Mouse (Mus musculus): ENCODE data around the gene Rras2. TPM values are rescaled to one million over a fixed set of nuclear protein-coding genes. Genes with fewer than 3 reads are reported as not detected.
A peak's percentile ranks its signal among the peaks of the same experiment; 100 is the strongest.

Rras2 gene
- polyA plus RNA-seq (2015; fragmentation: Nextera tagmentation; extraction: Ambion mirVana): 15.8 and 17.6 TPM in 2 replicates

DNA sequence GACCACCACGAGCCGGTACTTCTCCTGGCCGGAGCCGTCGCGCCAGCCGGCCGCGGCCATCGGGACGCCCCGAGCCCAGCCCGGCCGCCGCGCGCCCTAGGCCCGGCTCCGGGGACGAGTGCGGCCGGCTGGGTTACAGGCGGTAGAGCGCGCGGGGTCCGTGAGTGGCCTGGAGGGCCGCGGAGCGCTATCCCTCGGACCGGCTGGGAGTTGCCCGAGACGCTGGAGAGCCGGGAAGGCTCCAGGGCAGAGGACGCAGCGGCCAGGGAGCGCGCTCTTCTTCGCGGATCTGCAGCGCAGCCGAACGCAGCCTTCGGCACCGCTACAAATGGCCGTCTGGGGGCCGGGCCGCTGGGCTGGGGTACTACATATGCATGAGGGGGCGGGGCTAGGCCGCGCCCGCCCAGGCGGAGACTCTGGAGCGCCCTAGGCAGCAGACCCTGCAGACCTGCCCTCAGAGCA is at the start of gene Rras2:
TSS of gene Rras2 (minus strand) at position 338 of the 462 bp plus-strand sequence.
- Histone ChIP-seq H3K9me3 (no peaks in the 10 kb centered on the region), H3K4me1 (replicated peaks) (peaks cover 15% of the 10 kb centered on the region), H3K4me3 (peak within 1 kb of the TSS; percentile 80), H3K27ac (peak within 1 kb of the TSS; percentile 91), H3K27me3 (0 out of 2 replicates have a peak, but pooled peaks cover 4% of the 10 kb centered on the region), H3K9ac (peak within 1 kb of the TSS; percentile 84), H3K36me3 (no peaks in the 10 kb centered on the region), H3K4me2 (peak within 1 kb of the TSS; percentile 86)
- ATAC-seq (ENCODE audit: low FRiP score): peak; percentile 99
- WGBS: under 1% methylated on average over 53 of the region's 55 CpGs

DNA sequence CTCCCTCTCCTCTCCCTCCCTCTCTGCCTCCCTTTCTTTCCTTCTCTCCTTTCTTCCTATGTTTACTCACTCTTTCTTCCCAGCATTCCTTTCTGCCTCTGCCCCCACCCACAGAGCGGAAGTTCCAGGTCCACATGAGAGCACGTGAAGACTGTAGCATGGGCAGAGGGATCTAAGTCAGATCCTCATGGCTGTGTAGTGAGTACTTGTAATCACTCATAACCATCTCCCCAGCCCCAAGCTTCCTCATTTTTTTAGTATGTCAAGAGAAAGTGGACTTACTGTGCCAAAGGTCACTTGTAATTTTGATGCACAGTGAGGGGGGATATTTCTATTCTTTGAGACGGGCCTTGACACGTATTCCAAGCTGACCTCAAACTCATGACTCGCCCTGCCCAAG is 45.4 kb upstream of the Rras2 start:
- no peak overlapping the region for H3K27ac ChIP-seq
- WGBS: 89% methylated on average over 5 of the region's 5 CpGs

DNA sequence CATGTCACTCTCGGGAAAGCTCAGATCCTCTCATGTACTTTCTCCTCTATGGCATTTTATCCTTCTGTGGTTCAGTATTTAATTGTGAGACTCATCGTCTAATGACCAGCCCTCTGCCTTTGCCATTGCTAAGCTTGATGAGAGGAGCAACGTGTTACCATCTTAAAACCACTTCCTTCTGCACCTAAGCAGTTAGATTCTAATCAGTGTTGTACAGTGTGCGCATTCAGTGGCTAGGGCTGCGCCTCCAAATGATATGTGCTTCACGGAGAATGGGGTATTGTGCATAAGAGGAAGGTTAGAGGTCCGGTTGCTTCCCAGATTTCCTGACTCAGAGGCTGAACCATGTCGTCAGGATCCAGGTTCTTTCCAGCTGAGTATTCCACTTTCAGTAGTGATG is 43.5 kb upstream of the Rras2 start:
- Histone ChIP-seq H3K4me3 (no peak overlapping the region), H3K9me3 (no peaks in the 10 kb centered on the region), H3K36me3 (no peaks in the 10 kb centered on the region), H3K9ac (no peak overlapping the region), H3K27ac (no peak overlapping the region), H3K27me3 (0 out of 2 replicates have a peak, but pooled peaks cover 3% of the 10 kb centered on the region), H3K4me2 (no peak overlapping the region), H3K4me1 (replicated peaks) (no peaks in the 10 kb centered on the region)
- ATAC-seq (ENCODE audit: low FRiP score): no peak
- WGBS: 84% methylated on average over 8 of the region's 8 CpGs

More for the DNA sequence above, 45.4 kb upstream of the Rras2 start:
- no peaks in the 10 kb centered on the region for H3K4me1 ChIP-seq (replicated peaks)
- ATAC-seq (ENCODE audit: low FRiP score): no peak
- no peak overlapping the region for H3K4me2 ChIP-seq
- no peaks in the 10 kb centered on the region for H3K9me3 ChIP-seq
- no peaks in the 10 kb centered on the region for H3K36me3 ChIP-seq
- no peak overlapping the region for H3K9ac ChIP-seq
- no peak overlapping the region for H3K4me3 ChIP-seq
- H3K27me3 ChIP-seq: 0 out of 2 replicates have a peak, but pooled peaks cover 3% of the 10 kb centered on the region

DNA sequence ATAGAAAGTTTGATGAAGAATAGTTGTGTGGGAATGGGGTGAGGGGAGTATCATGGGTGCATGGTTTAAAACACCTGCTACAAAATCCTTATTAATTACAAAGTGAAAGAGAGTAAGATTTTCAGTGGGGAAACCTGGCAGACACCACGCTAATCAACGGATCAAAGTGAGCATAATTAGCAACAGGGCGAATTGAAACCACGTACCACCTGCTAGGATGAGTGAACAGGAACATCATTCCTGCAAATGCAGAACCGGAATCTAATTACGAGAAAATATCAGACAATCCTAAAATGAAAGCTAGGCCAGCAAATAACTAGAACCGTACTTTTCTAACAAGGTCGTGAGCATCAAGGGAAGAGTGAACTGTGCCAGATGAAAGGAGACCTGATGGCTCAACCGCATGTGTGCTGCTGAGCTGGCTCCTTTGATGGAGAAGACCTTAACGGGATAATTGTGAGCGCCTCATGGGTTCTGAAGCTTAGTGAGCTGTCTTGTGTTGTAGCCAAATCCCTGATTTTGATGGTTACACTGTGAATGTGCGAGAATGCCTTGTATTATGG is 40.2 kb upstream of the Rras2 start:
- no peaks in the 10 kb centered on the region for H3K36me3 ChIP-seq
- H3K4me3 ChIP-seq: no peak overlapping the region
- H3K9ac ChIP-seq: no peak overlapping the region
- no peak overlapping the region for H3K27ac ChIP-seq
- no peaks in the 10 kb centered on the region for H3K9me3 ChIP-seq
- H3K4me2 ChIP-seq: no peak overlapping the region
- no peak for ATAC-seq (ENCODE audit: low FRiP score)
- WGBS: 86% methylated on average over 12 of the region's 12 CpGs
- H3K4me1 ChIP-seq (replicated peaks): 0 out of 2 replicates have a peak, but pooled peaks cover 9% of the 10 kb centered on the region
- 0 out of 2 replicates have a peak, but pooled peaks cover 7% of the 10 kb centered on the region for H3K27me3 ChIP-seq

DNA sequence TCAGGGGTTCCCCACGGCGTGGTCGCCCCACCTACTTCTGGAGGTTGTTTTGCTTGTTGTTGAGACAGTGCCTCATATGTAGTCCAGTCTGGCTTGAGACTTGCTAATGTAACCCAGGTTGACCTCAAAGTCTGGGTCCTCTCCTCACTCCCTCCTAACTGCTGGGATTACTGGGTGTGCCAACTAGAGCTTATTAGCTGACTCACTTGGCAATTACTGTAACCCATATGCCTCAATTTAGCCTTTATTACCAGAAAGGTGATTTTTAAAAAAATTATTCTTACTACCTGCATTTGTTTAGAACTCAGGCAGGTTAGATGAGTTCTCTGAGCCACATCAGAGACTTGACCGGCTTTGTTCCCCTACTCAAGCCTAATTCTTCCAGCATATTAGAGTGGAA is 38.8 kb upstream of the Rras2 start:
- H3K4me1 ChIP-seq (replicated peaks): peaks cover 11% of the 10 kb centered on the region
- ATAC-seq (ENCODE audit: low FRiP score): no peak
- WGBS: 96% methylated on average over 4 of the region's 4 CpGs
- 0 out of 2 replicates have a peak, but pooled peaks cover 8% of the 10 kb centered on the region for H3K27me3 ChIP-seq
- H3K9me3 ChIP-seq: no peaks in the 10 kb centered on the region
- H3K36me3 ChIP-seq: no peaks in the 10 kb centered on the region
- H3K4me2 ChIP-seq: no peak overlapping the region
- no peak overlapping the region for H3K4me3 ChIP-seq
- no peak overlapping the region for H3K27ac ChIP-seq
- no peak overlapping the region for H3K9ac ChIP-seq

GRCm38 (mm10) chr7:114155053-114155865 is 37.7 kb upstream of the Rras2 start:
- H3K36me3 ChIP-seq: no peaks in the 10 kb centered on the region
- no peaks in the 10 kb centered on the region for H3K9me3 ChIP-seq
- no peak overlapping the region for H3K9ac ChIP-seq
- no peak overlapping the region for H3K4me2 ChIP-seq
- 58% methylated on average over 5 of the region's 5 CpGs for WGBS
- no peak overlapping the region for H3K27ac ChIP-seq
- peaks cover 16% of the 10 kb centered on the region for H3K4me1 ChIP-seq (replicated peaks)
- H3K4me3 ChIP-seq: no peak overlapping the region
- 0 out of 2 replicates have a peak, but pooled peaks cover 8% of the 10 kb centered on the region for H3K27me3 ChIP-seq
- peak; percentile 69; the same call in 1 of the 2 replicates for ATAC-seq (ENCODE audit: low FRiP score)

- H3K9ac ChIP-seq: no peak overlapping the region
- WGBS: 75% methylated on average over 5 of the region's 5 CpGs
- no peaks in the 10 kb centered on the region for H3K9me3 ChIP-seq
- ATAC-seq (ENCODE audit: low FRiP score): no peak
- H3K4me2 ChIP-seq: no peak overlapping the region
- peaks cover 16% of the 10 kb centered on the region for H3K4me1 ChIP-seq (replicated peaks)
- no peak overlapping the region; the same call in 1 of the 2 replicates for H3K27ac ChIP-seq
- H3K27me3 ChIP-seq: 0 out of 2 replicates have a peak, but pooled peaks cover 5% of the 10 kb centered on the region
- H3K36me3 ChIP-seq: no peaks in the 10 kb centered on the region
- no peak overlapping the region for H3K4me3 ChIP-seq
Observed at GRCm38 (mm10) chr7:114151036-114151780, 33.6 kb upstream of the Rras2 start.

- Histone ChIP-seq H3K36me3 (no peaks in the 10 kb centered on the region), H3K9me3 (no peaks in the 10 kb centered on the region), H3K27me3 (0 out of 2 replicates have a peak, but pooled peaks cover 5% of the 10 kb centered on the region), H3K27ac (no peak overlapping the region), H3K9ac (no peak overlapping the region), H3K4me3 (no peak overlapping the region), H3K4me2 (no peak overlapping the region), H3K4me1 (replicated peaks) (peaks cover 7% of the 10 kb centered on the region)
- WGBS: 95% methylated on average over 6 of the region's 6 CpGs
- no peak for ATAC-seq (ENCODE audit: low FRiP score)
Observed at GRCm38 (mm10) chr7:114149564-114149963, 32.0 kb upstream of the Rras2 start.

- WGBS: 59% methylated on average over 4 of the region's 4 CpGs
- H3K9ac ChIP-seq: no peak overlapping the region
- no peak overlapping the region for H3K27ac ChIP-seq
- H3K27me3 ChIP-seq: 0 out of 2 replicates have a peak, but pooled peaks cover 5% of the 10 kb centered on the region
- no peak overlapping the region for H3K4me2 ChIP-seq
- H3K4me1 ChIP-seq (replicated peaks): peaks cover 7% of the 10 kb centered on the region
- H3K9me3 ChIP-seq: no peaks in the 10 kb centered on the region
- no peak overlapping the region for H3K4me3 ChIP-seq
- ATAC-seq (ENCODE audit: low FRiP score): no peak
- no peaks in the 10 kb centered on the region for H3K36me3 ChIP-seq
Observed at GRCm38 (mm10) chr7:114149135-114149534, 31.6 kb upstream of the Rras2 start.

DNA sequence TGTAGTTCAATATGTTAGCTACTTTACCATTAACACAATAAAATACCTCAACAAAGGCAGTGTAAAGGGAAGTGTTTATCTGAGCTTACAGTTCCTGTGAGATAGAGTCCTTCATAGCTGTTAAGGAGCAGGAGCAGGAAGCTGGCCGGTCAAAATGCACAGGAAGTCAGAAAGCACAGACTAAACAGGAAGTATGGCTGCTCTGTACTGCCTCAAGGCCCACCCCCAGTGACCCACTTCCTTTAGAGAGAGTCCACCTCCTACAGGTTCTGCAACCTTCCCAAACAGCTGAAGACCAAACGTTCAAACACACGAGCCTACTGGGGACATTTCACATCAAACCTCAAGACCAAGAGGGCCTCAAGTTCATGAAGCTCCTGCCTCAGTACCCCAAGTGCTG is 28.3 kb upstream of the Rras2 start:
- no peak overlapping the region for H3K4me3 ChIP-seq
- H3K27me3 ChIP-seq: no peaks in the 10 kb centered on the region
- 90% methylated on average over 3 of the region's 3 CpGs for WGBS
- no peak overlapping the region for H3K4me2 ChIP-seq
- no peak overlapping the region for H3K9ac ChIP-seq
- no peak overlapping the region for H3K27ac ChIP-seq
- no peaks in the 10 kb centered on the region for H3K9me3 ChIP-seq
- no peaks in the 10 kb centered on the region for H3K36me3 ChIP-seq
- ATAC-seq (ENCODE audit: low FRiP score): no peak
- H3K4me1 ChIP-seq (replicated peaks): no peaks in the 10 kb centered on the region

DNA sequence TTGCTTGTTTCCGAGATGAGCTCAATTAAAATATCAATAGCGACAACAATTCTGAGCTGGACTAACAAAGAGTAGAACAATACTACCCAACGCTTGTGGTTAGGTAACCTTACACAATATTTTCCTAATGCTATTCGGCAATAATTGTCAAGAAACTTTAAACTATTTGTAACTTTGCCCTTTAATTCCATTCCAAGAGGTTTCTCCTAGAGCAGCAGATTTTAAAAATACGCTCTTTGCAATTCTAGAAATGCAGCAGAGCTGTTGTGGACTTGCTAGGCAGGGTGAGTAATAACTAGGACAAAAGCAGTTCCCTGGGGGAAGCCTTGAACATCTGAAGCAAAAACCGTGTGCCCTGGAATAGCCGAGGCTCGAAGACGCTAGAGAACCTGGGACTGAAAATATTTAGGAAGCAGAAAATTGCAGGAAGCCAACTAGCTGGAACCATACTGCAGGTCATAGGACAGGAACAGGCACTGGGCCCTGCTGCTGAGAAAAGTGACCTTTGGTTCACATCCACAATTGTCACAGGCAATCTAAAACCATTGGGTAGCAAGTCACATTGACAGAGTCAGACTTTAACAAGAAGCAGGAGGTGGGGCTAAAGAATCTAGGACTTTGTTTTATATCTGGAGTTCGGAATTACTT is 24.7 kb upstream of the Rras2 start:
- Histone ChIP-seq H3K9me3 (no peaks in the 10 kb centered on the region), H3K27ac (no peak overlapping the region), H3K4me3 (no peak overlapping the region), H3K36me3 (no peaks in the 10 kb centered on the region), H3K4me1 (replicated peaks) (no peaks in the 10 kb centered on the region), H3K4me2 (no peak overlapping the region), H3K27me3 (no peaks in the 10 kb centered on the region), H3K9ac (no peak overlapping the region)
- 66% methylated on average over 10 of the region's 10 CpGs for WGBS
- ATAC-seq (ENCODE audit: low FRiP score): no peak

Measured in hindbrain, embryonic 13.5 days (tissue).